Mouse (Mus musculus) heart, embryonic 15.5 days (tissue): ENCODE results near the gene Prkn. TPM values are rescaled to one million over a fixed set of nuclear protein-coding genes. Genes with fewer than 3 reads are reported as not detected.

Experiments
- ATAC-seq: fragments of 200-750 bp; cut with Nextera tagmentation; replicated peaks from 2 replicates; pipeline ENCODE4 v1.8.0; 2017; ENCODE audit warnings: low read depth, moderate TSS enrichment; ENCODE audit not compliant: insufficient number of reproducible peaks, insufficient read depth, low FRiP score
- H3K27ac ChIP-seq: fragments of 300-500 bp; sonication (generic); 2 replicates; pipeline ENCODE4 v1.5.1; 2015; ENCODE audit warnings: mild to moderate bottlenecking, inconsistent platforms
- H3K27me3 ChIP-seq: fragments of 300-500 bp; sonication (generic); 2 replicates; pipeline ENCODE4 v1.6.1; 2015; ENCODE audit warnings: inconsistent platforms
- H3K36me3 ChIP-seq: fragments of 300-500 bp; sonication (generic); 2 replicates; pipeline ENCODE4 v1.6.1; 2015; ENCODE audit warnings: mild to moderate bottlenecking, inconsistent platforms
- H3K4me1 ChIP-seq: fragments of 300-500 bp; sonication (generic); replicated peaks from 2 replicates; pipeline ENCODE4 v1.6.1; 2015; ENCODE audit warnings: inconsistent platforms
- H3K4me2 ChIP-seq: fragments of 300-500 bp; sonication (generic); 2 replicates; pipeline ENCODE4 v1.6.1; 2015; ENCODE audit warnings: inconsistent platforms, mild to moderate bottlenecking, moderate library complexity
- H3K4me3 ChIP-seq: fragments of 300-500 bp; sonication (generic); 2 replicates; pipeline ENCODE4 v1.5.1; 2015; ENCODE audit warnings: mild to moderate bottlenecking, inconsistent platforms
- H3K9ac ChIP-seq: fragments of 300-500 bp; sonication (generic); 2 replicates; pipeline ENCODE4 v1.6.1; 2015; ENCODE audit warnings: mild to moderate bottlenecking, inconsistent platforms
- H3K9me3 ChIP-seq: fragments of 300-500 bp; sonication (generic); replicated peaks from 2 replicates; pipeline ENCODE4 v1.6.1; 2016; ENCODE audit warnings: inconsistent platforms
- WGBS: fragments of 180-500 bp; shearing (Covaris S2); methylation state at CpG from one replicate; pipeline ENCODE4 v1.1.7; 2015; ENCODE audit warnings: mixed read lengths; 5-methylcytosine and 5-hydroxymethylcytosine counted together
- polyA plus RNA-seq: library from polyadenylated mRNA; unstranded; fragments of >200 nt; fragmentation: Nextera tagmentation; extraction: Ambion mirVana; gene quantifications from 2 replicates; pipeline ENCODE4 v1.2.1, GENCODE M21; 2015

Prkn gene
- polyA plus RNA-seq, 1 experiment from 2014 or later: 2.1 TPM

GRCm38 (mm10) chr17:11023371-11023770 is 183.2 kb downstream of the Prkn start:
- Histone ChIP-seq H3K9ac (no peak overlapping the region), H3K27me3 (no peaks in the 10 kb centered on the region), H3K4me1 (no peaks in the 10 kb centered on the region), H3K4me3 (no peak overlapping the region), H3K9me3 (no peaks in the 10 kb centered on the region), H3K4me2 (no peak overlapping the region), H3K27ac (no peak overlapping the region), H3K36me3 (no peaks in the 10 kb centered on the region)
- WGBS: 41% methylated on average over 2 of the region's 2 CpGs
- ATAC-seq: no peak

- Histone ChIP-seq H3K27ac (no peak overlapping the region), H3K4me1 (no peaks in the 10 kb centered on the region), H3K9ac (no peak overlapping the region), H3K4me2 (no peak overlapping the region), H3K27me3 (no peaks in the 10 kb centered on the region), H3K36me3 (no peaks in the 10 kb centered on the region), H3K9me3 (no peaks in the 10 kb centered on the region), H3K4me3 (no peak overlapping the region)
- 92% methylated on average over 4 of the region's 4 CpGs for whole genome bisulfite sequencing
- no peak for ATAC-seq
Observed at GRCm38 (mm10) chr17:11029348-11029747, 189.2 kb downstream of the Prkn start.

- Histone ChIP-seq H3K27ac (no peak overlapping the region), H3K4me2 (no peak overlapping the region), H3K27me3 (no peaks in the 10 kb centered on the region), H3K9ac (no peak overlapping the region), H3K4me3 (no peak overlapping the region), H3K4me1 (no peaks in the 10 kb centered on the region), H3K36me3 (no peaks in the 10 kb centered on the region), H3K9me3 (no peaks in the 10 kb centered on the region)
- 74% methylated on average over 4 of the region's 4 CpGs for WGBS
- no peak for ATAC-seq
Observed at GRCm38 (mm10) chr17:11030936-11031335, 190.8 kb downstream of the Prkn start.

DNA sequence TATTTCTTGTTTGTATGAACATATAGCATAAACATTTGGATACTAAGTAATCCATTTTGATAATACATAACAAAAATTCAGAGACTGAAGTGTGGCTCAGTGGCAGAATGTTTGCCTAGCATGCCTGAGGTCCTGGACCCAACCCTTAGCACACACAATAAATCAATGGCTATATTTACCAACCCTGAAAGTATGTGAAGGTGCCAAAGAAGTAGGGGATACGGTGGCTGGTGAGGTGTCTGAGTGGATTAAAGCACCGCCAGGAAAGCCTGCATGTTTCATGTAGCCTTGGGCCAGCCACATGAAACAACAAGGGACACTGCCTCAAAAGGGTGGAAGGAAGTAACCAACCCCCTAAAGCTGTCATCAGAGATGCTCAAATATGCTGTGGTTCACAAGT is 192.2 kb downstream of the Prkn start:
- H3K9me3 ChIP-seq: no peaks in the 10 kb centered on the region
- no peak for ATAC-seq
- no peaks in the 10 kb centered on the region for H3K4me1 ChIP-seq
- H3K27me3 ChIP-seq: no peaks in the 10 kb centered on the region
- 72% methylated on average over 2 of the region's 2 CpGs for WGBS
- no peak overlapping the region for H3K4me2 ChIP-seq
- no peak overlapping the region for H3K4me3 ChIP-seq
- no peaks in the 10 kb centered on the region for H3K36me3 ChIP-seq
- H3K27ac ChIP-seq: no peak overlapping the region
- no peak overlapping the region for H3K9ac ChIP-seq

DNA sequence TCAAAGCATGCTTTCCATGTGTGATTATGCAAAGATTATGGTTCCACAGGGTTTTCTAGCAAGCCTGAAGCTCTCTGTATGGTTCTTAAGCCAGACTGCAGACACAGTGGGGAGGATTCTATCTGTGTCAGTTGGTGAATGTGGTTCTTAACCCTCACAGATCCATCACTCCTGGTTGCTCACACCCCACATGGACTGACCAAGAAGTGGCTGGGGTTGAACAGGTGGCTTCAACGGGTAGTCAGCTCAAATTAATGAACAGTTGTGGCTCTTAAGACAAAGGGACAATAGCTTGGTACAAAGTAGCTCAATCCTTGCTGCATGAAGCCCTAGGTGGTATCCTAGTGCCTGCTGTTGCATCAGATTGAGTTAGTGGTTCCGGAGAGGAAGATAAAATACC is 193.4 kb downstream of the Prkn start:
- no peaks in the 10 kb centered on the region for H3K9me3 ChIP-seq
- H3K27ac ChIP-seq: no peak overlapping the region
- no peaks in the 10 kb centered on the region for H3K36me3 ChIP-seq
- no peak overlapping the region for H3K9ac ChIP-seq
- H3K4me1 ChIP-seq: no peaks in the 10 kb centered on the region
- 77% methylated on average over 2 of the region's 2 CpGs for WGBS
- no peaks in the 10 kb centered on the region for H3K27me3 ChIP-seq
- no peak for ATAC-seq
- H3K4me3 ChIP-seq: no peak overlapping the region
- no peak overlapping the region for H3K4me2 ChIP-seq

DNA sequence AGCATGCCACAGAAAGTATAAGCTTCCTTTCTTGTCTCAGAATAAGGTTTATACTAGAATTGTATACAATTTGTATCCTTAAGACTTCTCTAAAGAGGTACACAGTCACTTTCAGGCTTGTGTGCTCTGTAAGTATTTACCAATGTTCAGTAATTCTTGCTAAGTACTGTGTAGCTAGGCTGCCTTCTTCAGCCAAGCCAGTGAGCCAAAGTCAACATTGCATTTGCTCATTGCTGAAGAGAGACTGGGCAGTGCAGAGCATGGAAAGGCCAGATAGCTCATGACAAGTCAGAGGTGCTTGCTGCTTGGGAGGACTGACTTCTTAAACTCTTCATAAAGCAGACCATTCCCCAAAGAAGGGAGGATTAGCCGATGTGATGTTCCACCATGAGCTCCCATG is 198.1 kb downstream of the Prkn start:
- ATAC-seq: no peak

DNA sequence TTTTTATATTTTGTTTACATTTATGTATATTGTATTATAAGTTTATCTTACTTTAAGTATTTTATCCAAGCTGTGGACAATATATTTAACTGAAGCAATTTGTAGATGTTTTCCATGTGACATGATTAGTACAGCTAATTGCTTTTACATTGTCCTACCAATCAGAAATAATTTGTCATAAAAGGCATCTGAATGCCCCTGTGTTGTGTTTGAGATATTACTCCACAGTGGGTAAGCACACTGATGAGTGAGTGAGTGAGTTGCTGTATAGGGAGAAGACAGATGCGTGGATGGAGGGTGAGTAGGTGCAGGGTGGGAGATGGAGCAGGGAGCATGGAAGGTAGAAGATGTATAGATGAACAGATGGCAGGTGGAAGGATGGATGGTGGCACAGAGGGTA is 218.8 kb downstream of the Prkn start:
- Histone ChIP-seq H3K4me2 (no peak overlapping the region), H3K36me3 (no peaks in the 10 kb centered on the region), H3K9ac (no peak overlapping the region), H3K27ac (no peak overlapping the region), H3K9me3 (no peaks in the 10 kb centered on the region), H3K4me3 (no peak overlapping the region), H3K4me1 (no peaks in the 10 kb centered on the region), H3K27me3 (no peaks in the 10 kb centered on the region)
- WGBS: 88% methylated on average over 1 of the region's 1 CpGs
- ATAC-seq: no peak

More for the DNA sequence above, 198.1 kb downstream of the Prkn start:
- Histone ChIP-seq H3K4me3 (no peak overlapping the region), H3K9ac (no peak overlapping the region), H3K36me3 (no peaks in the 10 kb centered on the region), H3K4me2 (no peak overlapping the region), H3K9me3 (no peaks in the 10 kb centered on the region), H3K4me1 (no peaks in the 10 kb centered on the region), H3K27ac (no peak overlapping the region), H3K27me3 (no peaks in the 10 kb centered on the region)
- WGBS: 88% methylated on average over 1 of the region's 1 CpGs

- Histone ChIP-seq H3K27ac (no peak overlapping the region), H3K27me3 (no peaks in the 10 kb centered on the region), H3K4me2 (peak overlapping the region; percentile 50), H3K9ac (no peak overlapping the region), H3K4me1 (peaks cover 10% of the 10 kb centered on the region), H3K36me3 (no peaks in the 10 kb centered on the region), H3K9me3 (no peaks in the 10 kb centered on the region), H3K4me3 (peak overlapping the region; percentile 9)
- WGBS: 12% methylated on average over 16 of the region's 16 CpGs
- ATAC-seq: 0 out of 2 replicates have a peak, but pooled peaks have one; percentile 14
Observed at GRCm38 (mm10) chr17:11067076-11067703, 227.0 kb downstream of the Prkn start.

DNA sequence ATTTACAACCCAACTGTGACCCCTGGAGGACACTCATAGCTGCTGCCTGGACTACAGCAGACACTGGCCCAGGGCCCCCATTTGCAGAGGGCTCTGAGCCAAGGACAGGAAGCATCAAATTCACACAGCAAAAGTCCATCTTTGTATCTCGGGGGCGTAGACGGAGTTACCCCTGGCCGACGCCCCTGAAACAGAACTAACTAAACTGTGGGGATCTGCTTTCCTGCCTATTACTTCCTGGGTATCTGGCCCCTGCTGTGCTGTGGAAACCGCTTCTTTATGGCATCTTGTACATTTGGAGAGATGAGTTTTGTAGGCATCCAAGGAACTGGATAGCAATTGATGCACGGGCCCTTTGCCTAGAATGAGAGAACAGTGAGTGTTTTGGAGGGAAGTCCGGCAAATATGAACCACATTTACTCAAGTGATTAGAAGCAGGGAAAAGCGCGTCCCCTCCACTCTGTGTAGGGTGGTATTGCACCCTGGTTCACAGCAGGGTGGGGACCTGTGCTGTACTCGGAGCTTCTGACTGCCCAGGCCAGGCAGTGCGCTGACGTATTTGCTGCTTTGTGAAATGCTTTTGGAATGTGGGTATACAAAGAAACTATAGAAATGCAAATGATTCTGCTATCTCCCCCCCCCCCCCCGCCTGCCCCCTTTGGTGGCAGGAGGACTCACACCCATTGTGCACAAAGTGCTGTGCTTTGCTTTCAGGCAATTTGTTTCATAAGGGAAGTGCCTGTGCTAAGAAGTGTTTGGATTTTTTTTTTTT is 227.7 kb downstream of the Prkn start:
- H3K9me3 ChIP-seq: no peaks in the 10 kb centered on the region
- ATAC-seq: peak; percentile 74
- peak overlapping the region; percentile 50 for H3K4me2 ChIP-seq
- WGBS: 17% methylated on average over 14 of the region's 14 CpGs
- H3K4me1 ChIP-seq: peaks cover 10% of the 10 kb centered on the region
- H3K4me3 ChIP-seq: peak overlapping the region; percentile 9; the same call in 1 of the 2 replicates
- no peaks in the 10 kb centered on the region for H3K27me3 ChIP-seq
- H3K27ac ChIP-seq: no peak overlapping the region
- no peak overlapping the region for H3K9ac ChIP-seq
- no peaks in the 10 kb centered on the region for H3K36me3 ChIP-seq

DNA sequence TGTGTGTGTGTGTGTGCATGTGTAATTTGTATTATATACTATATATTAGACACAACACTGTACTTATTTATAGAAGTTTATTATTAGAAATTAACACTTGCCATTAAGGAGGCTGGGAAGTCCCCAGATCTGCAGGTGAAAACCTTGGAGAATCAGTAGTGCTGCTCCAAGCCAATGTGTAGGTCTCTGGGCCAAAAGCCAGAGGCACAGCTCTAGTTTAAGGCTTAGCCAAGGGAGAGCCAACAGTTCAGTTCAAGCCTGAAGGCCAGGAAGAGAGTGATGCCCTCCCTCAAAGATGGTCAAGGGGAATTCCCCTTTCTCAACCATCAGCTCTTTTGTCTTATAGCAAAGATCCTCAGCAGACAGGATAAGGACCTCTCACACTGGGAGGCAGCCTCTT is 230.8 kb downstream of the Prkn start:
- H3K4me1 ChIP-seq: peaks cover 10% of the 10 kb centered on the region
- no peak overlapping the region for H3K27ac ChIP-seq
- ATAC-seq: no peak
- no peaks in the 10 kb centered on the region for H3K9me3 ChIP-seq
- H3K27me3 ChIP-seq: no peaks in the 10 kb centered on the region
- no peaks in the 10 kb centered on the region for H3K36me3 ChIP-seq
- H3K4me2 ChIP-seq: no peak overlapping the region
- H3K9ac ChIP-seq: no peak overlapping the region
- H3K4me3 ChIP-seq: no peak overlapping the region

DNA sequence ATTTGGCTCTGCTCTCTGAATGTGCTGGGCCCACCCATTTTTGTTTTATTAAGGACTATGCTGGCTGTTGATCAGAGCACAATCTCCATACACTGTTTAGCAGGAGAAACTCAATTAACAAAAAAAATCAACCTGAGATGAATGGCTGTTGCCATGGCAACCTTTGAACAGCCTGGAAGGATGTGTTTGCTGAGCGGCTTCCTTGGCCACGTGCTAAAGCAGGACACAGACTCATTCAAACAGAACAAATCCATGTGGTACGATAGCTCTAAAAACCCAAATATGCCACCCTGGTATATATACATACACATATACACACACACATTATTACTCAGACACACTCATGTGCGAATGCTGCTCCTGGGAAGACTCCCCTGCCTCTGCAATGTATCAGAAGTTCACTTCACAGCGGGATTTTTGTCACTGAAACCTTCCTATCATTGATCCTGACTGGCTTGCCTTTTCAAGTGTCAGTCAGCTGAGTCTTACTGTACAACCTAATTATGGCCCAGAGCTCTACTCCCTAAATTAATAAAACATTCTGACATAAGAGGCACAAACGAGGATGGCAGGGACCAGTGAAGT is 236.2 kb downstream of the Prkn start:
- WGBS: 69% methylated on average over 6 of the region's 6 CpGs
- Histone ChIP-seq H3K27me3 (no peaks in the 10 kb centered on the region), H3K9me3 (no peaks in the 10 kb centered on the region), H3K27ac (no peak overlapping the region), H3K36me3 (no peaks in the 10 kb centered on the region), H3K4me3 (no peak overlapping the region), H3K4me1 (no peaks in the 10 kb centered on the region), H3K9ac (no peak overlapping the region), H3K4me2 (no peak overlapping the region)
- ATAC-seq: no peak
